Mouse (Mus musculus) megakaryocyte, embryonic 14.5 days (primary cell): ENCODE data around the gene Astn1.

ENCODE experiments used
- FLI1 ChIP-seq: IDR thresholded peaks from 2 replicates; pipeline ENCODE4 v1.6.1; 2012; ENCODE audit warnings: low read length, inconsistent platforms, mixed read lengths
- GATA1 ChIP-seq: IDR thresholded peaks from 3 replicates; pipeline ENCODE4 v1.6.1; 2012; ENCODE audit warnings: mixed read lengths, low read length, inconsistent platforms, borderline replicate concordance

GRCm38 (mm10) chr1:158480285-158480684 lies 118.2 kb downstream of the Astn1 start:
- TF ChIP-seq GATA1: no peak
- no peak for TF ChIP-seq FLI1
